Mouse (Mus musculus) cerebral cortex, adult 2 months (tissue): ENCODE results near the gene Rtn4ip1.

Experiments
- WGBS: fragments of 180-500 bp; shearing (Covaris S2); methylation state at CpG from one replicate; pipeline ENCODE4 v1.1.7; 2018; 5-methylcytosine and 5-hydroxymethylcytosine counted together

Rtn4ip1 gene

GRCm38 (mm10) chr10:43901578-43902194 is at the start of gene Rtn4ip1, which contains the start of gene Qrsl1:
Gene Rtn4ip1, plus strand, starts transcription at chr10:43901807.
Gene Qrsl1, minus strand, starts transcription at chr10:43901745.
- WGBS, result under 1% methylated on average over 40 of the region's 40 CpGs

GRCm38 (mm10) chr10:43851898-43852297 is 49.7 kb upstream of the Rtn4ip1 start:
- 89% methylated on average over 5 of the region's 5 CpGs for WGBS

GRCm38 (mm10) chr10:43855916-43856315 is 45.7 kb upstream of the Rtn4ip1 start:
- 92% methylated on average over 9 of the region's 9 CpGs for WGBS

GRCm38 (mm10) chr10:43856351-43856750 is 45.3 kb upstream of the Rtn4ip1 start:
- 78% methylated on average over 3 of the region's 3 CpGs for WGBS

- 61% methylated on average over 10 of the region's 10 CpGs for WGBS
Measured at GRCm38 (mm10) chr10:43870752-43871151, 30.9 kb upstream of the Rtn4ip1 start.

- WGBS, result 91% methylated on average over 1 of the region's 1 CpGs
Measured at GRCm38 (mm10) chr10:43871458-43871857, 30.1 kb upstream of the Rtn4ip1 start.

GRCm38 (mm10) chr10:43887676-43888075 is 13.9 kb upstream of the Rtn4ip1 start:
- 73% methylated on average over 9 of the region's 9 CpGs for WGBS

- 88% methylated on average over 16 of the region's 16 CpGs for WGBS
Measured at GRCm38 (mm10) chr10:43888976-43889375, 12.6 kb upstream of the Rtn4ip1 start.

- WGBS, result over 99% methylated on average over 4 of the region's 4 CpGs
Measured at GRCm38 (mm10) chr10:43892971-43893370, 8.6 kb upstream of the Rtn4ip1 start.

GRCm38 (mm10) chr10:43896065-43896464 is 5.5 kb upstream of the Rtn4ip1 start:
- WGBS, result 93% methylated on average over 8 of the region's 8 CpGs

GRCm38 (mm10) chr10:43898276-43898675 is 3.3 kb upstream of the Rtn4ip1 start:
- 94% methylated on average over 7 of the region's 7 CpGs for WGBS

- WGBS, result 5% methylated on average over 29 of the region's 30 CpGs
Measured at GRCm38 (mm10) chr10:43900883-43901570, 580 bp upstream of the Rtn4ip1 start.

GRCm38 (mm10) chr10:43904569-43904968 is 3.0 kb downstream of the Rtn4ip1 start:
- 98% methylated on average over 1 of the region's 1 CpGs for WGBS

- WGBS, result 78% methylated on average over 12 of the region's 12 CpGs
Measured at GRCm38 (mm10) chr10:43910032-43910872, 8.6 kb downstream of the Rtn4ip1 start.

GRCm38 (mm10) chr10:43910873-43911142 is 9.2 kb downstream of the Rtn4ip1 start:
- WGBS, result 82% methylated on average over 8 of the region's 8 CpGs

GRCm38 (mm10) chr10:43912236-43912635 is 10.6 kb downstream of the Rtn4ip1 start:
- WGBS, result 90% methylated on average over 3 of the region's 3 CpGs

- 86% methylated on average over 12 of the region's 12 CpGs for WGBS
Measured at GRCm38 (mm10) chr10:43916181-43916580, 14.6 kb downstream of the Rtn4ip1 start.

- WGBS, result 84% methylated on average over 2 of the region's 2 CpGs
Measured at GRCm38 (mm10) chr10:43916737-43917136, 15.1 kb downstream of the Rtn4ip1 start.

GRCm38 (mm10) chr10:43918696-43919608 is 17.3 kb downstream of the Rtn4ip1 start:
- 45% methylated on average over 17 of the region's 17 CpGs for WGBS

- 96% methylated on average over 3 of the region's 3 CpGs for WGBS
Measured at GRCm38 (mm10) chr10:43923096-43923495, 21.5 kb downstream of the Rtn4ip1 start.

- WGBS, result 92% methylated on average over 9 of the region's 9 CpGs
Measured at GRCm38 (mm10) chr10:43925776-43926175, 24.2 kb downstream of the Rtn4ip1 start.

GRCm38 (mm10) chr10:43927736-43928135 is 26.1 kb downstream of the Rtn4ip1 start:
- 74% methylated on average over 8 of the region's 8 CpGs for WGBS
